Mouse (Mus musculus) embryonic facial prominence, embryonic 11.5 days (tissue): ENCODE measurements around the gene Ccnk. TPM values are rescaled to one million over a fixed set of nuclear protein-coding genes. Genes with fewer than 3 reads are reported as not detected.

Source experiments
- ATAC-seq: fragments of 200-750 bp; cut with Nextera tagmentation; replicated peaks from 2 replicates; pipeline ENCODE4 v1.8.0; 2017; ENCODE audit warnings: low read depth; ENCODE audit not compliant: insufficient number of reproducible peaks, low FRiP score, low TSS enrichment
- DNase-seq: peaks from one replicate; pipeline ENCODE4 v3.0.0-alpha.2; 2015; ENCODE audit warnings: low spot score
- H3K27ac ChIP-seq: fragments of 300-500 bp; sonication (generic); replicated peaks from 2 replicates; pipeline ENCODE4 v1.5.1; 2014; ENCODE audit warnings: mild to moderate bottlenecking, low read depth, low read length, control low read depth
- H3K27me3 ChIP-seq: fragments of 300-500 bp; sonication (generic); 2 replicates; pipeline ENCODE4 v1.6.1; 2014; ENCODE audit warnings: mild to moderate bottlenecking, low read length, moderate library complexity, mixed read lengths; ENCODE audit not compliant: control insufficient read depth, insufficient read depth
- H3K36me3 ChIP-seq: fragments of 300-500 bp; sonication (generic); replicated peaks from 2 replicates; pipeline ENCODE4 v1.6.1; 2014; ENCODE audit warnings: low read depth, mild to moderate bottlenecking, low read length, moderate library complexity, mixed read lengths; ENCODE audit not compliant: control insufficient read depth, insufficient read depth
- H3K4me1 ChIP-seq: fragments of 300-500 bp; sonication (generic); 2 replicates; pipeline ENCODE4 v1.6.1; 2014; ENCODE audit warnings: low read length, mixed read lengths; ENCODE audit not compliant: control insufficient read depth, insufficient read depth
- H3K4me2 ChIP-seq: fragments of 300-500 bp; sonication (generic); 2 replicates; pipeline ENCODE4 v1.6.1; 2014; ENCODE audit warnings: low read depth, mild to moderate bottlenecking, control low read depth, low read length, moderate library complexity
- H3K4me3 ChIP-seq: fragments of 300-500 bp; sonication (generic); 2 replicates; pipeline ENCODE4 v1.5.1; 2014; ENCODE audit warnings: low read depth, low read length, control low read depth
- H3K9ac ChIP-seq: fragments of 300-500 bp; sonication (generic); replicated peaks from 2 replicates; pipeline ENCODE4 v1.6.1; 2014; ENCODE audit warnings: mild to moderate bottlenecking, control low read depth, low read length
- H3K9me3 ChIP-seq: fragments of 300-500 bp; sonication (generic); replicated peaks from 2 replicates; pipeline ENCODE4 v1.6.1; 2016; ENCODE audit warnings: mild to moderate bottlenecking, low read length, inconsistent platforms, mixed read lengths; ENCODE audit not compliant: control insufficient read depth
- WGBS: fragments of 180-500 bp; shearing (Covaris S2); extraction: QIAGEN DNeasy Blood & Tissue Kit; methylation state at CpG from one replicate; pipeline ENCODE4 v1.1.7; 2014; 5-methylcytosine and 5-hydroxymethylcytosine counted together
- polyA plus RNA-seq: library from polyadenylated mRNA; unstranded; fragments of >200 nt; fragmentation: Nextera tagmentation; extraction: Ambion mirVana; gene quantifications from 2 replicates; pipeline ENCODE4 v1.2.1, GENCODE M21; 2014

Ccnk gene
- polyA plus RNA-seq, 1 experiment from 2014 or later, result 8.3 TPM

GRCm38 (mm10) chr12:108198447-108198846 is 19.1 kb downstream of the Ccnk start:
- no peaks in the 10 kb centered on the region for H3K27me3 ChIP-seq
- H3K9ac ChIP-seq, result no peak overlapping the region
- ATAC-seq (no peak), DNase-seq (no peak)
- H3K27ac ChIP-seq, result no peak overlapping the region
- peaks cover 23% of the 10 kb centered on the region for H3K36me3 ChIP-seq
- H3K4me3 ChIP-seq, result no peak overlapping the region
- 81% methylated on average over 4 of the region's 4 CpGs for WGBS
- no peaks in the 10 kb centered on the region for H3K9me3 ChIP-seq
- no peaks in the 10 kb centered on the region for H3K4me1 ChIP-seq
- no peak overlapping the region for H3K4me2 ChIP-seq

GRCm38 (mm10) chr12:108200094-108200493 is 20.7 kb downstream of the Ccnk start:
- Histone ChIP-seq H3K4me2 (no peak overlapping the region), H3K36me3 (peaks cover 26% of the 10 kb centered on the region), H3K9me3 (no peaks in the 10 kb centered on the region), H3K9ac (no peak overlapping the region), H3K4me1 (no peaks in the 10 kb centered on the region), H3K4me3 (no peak overlapping the region), H3K27me3 (no peaks in the 10 kb centered on the region), H3K27ac (no peak overlapping the region)
- ATAC-seq (no peak), DNase-seq (no peak)
- 82% methylated on average over 1 of the region's 1 CpGs for WGBS

GRCm38 (mm10) chr12:108203895-108204294 is 24.5 kb downstream of the Ccnk start:
- Histone ChIP-seq H3K36me3 (peaks cover 13% of the 10 kb centered on the region), H3K27ac (no peak overlapping the region)
- no peak for ATAC-seq

GRCm38 (mm10) chr12:108204978-108205377 is 25.6 kb downstream of the Ccnk start:
- DNase-seq (no peak), ATAC-seq (no peak)
- H3K27ac ChIP-seq, result no peak overlapping the region
- no peak overlapping the region for H3K4me2 ChIP-seq
- H3K9ac ChIP-seq, result no peak overlapping the region
- WGBS, result 80% methylated on average over 12 of the region's 12 CpGs
- H3K9me3 ChIP-seq, result no peaks in the 10 kb centered on the region
- H3K36me3 ChIP-seq, result peaks cover 10% of the 10 kb centered on the region
- H3K4me3 ChIP-seq, result no peak overlapping the region
- no peaks in the 10 kb centered on the region for H3K4me1 ChIP-seq
- H3K27me3 ChIP-seq, result no peaks in the 10 kb centered on the region

More at GRCm38 (mm10) chr12:108203895-108204294, 24.5 kb downstream of the Ccnk start:
- 56% methylated on average over 8 of the region's 8 CpGs for WGBS
- Histone ChIP-seq H3K4me1 (no peaks in the 10 kb centered on the region), H3K9me3 (no peaks in the 10 kb centered on the region), H3K4me2 (no peak overlapping the region), H3K9ac (no peak overlapping the region), H3K4me3 (no peak overlapping the region), H3K27me3 (no peaks in the 10 kb centered on the region)
- no peak for DNase-seq

GRCm38 (mm10) chr12:108206641-108207040 is 27.3 kb downstream of the Ccnk start:
- Histone ChIP-seq H3K9me3 (no peaks in the 10 kb centered on the region), H3K4me1 (no peaks in the 10 kb centered on the region), H3K27ac (no peak overlapping the region), H3K4me2 (no peak overlapping the region), H3K27me3 (no peaks in the 10 kb centered on the region), H3K4me3 (no peak overlapping the region), H3K9ac (no peak overlapping the region), H3K36me3 (peaks cover 9% of the 10 kb centered on the region)
- ATAC-seq (peak; percentile 50; the same call in 1 of the 2 replicates), DNase-seq (peak; percentile 81)
- WGBS, result 12% methylated on average over 5 of the region's 5 CpGs

GRCm38 (mm10) chr12:108208216-108208615 is 28.8 kb downstream of the Ccnk start:
- 86% methylated on average over 9 of the region's 9 CpGs for WGBS
- no peak overlapping the region for H3K9ac ChIP-seq
- H3K36me3 ChIP-seq, result peaks cover 6% of the 10 kb centered on the region
- H3K27me3 ChIP-seq, result no peaks in the 10 kb centered on the region
- H3K4me3 ChIP-seq, result no peak overlapping the region
- DNase-seq, result no peak
- no peak for ATAC-seq
- no peaks in the 10 kb centered on the region for H3K4me1 ChIP-seq
- H3K4me2 ChIP-seq, result no peak overlapping the region
- H3K9me3 ChIP-seq, result no peaks in the 10 kb centered on the region
- H3K27ac ChIP-seq, result no peak overlapping the region

- no peak overlapping the region for H3K9ac ChIP-seq
- H3K36me3 ChIP-seq, result peaks cover 6% of the 10 kb centered on the region
- no peaks in the 10 kb centered on the region; the same call in 1 of the 2 replicates for H3K4me1 ChIP-seq
- DNase-seq, result peak; percentile 78
- H3K4me2 ChIP-seq, result no peak overlapping the region
- 0 out of 2 replicates have a peak, but pooled peaks have one; percentile 3 for ATAC-seq
- no peaks in the 10 kb centered on the region for H3K9me3 ChIP-seq
- no peaks in the 10 kb centered on the region for H3K27me3 ChIP-seq
- no peak overlapping the region for H3K27ac ChIP-seq
- H3K4me3 ChIP-seq, result no peak overlapping the region
- 33% methylated on average over 13 of the region's 13 CpGs for WGBS
Measured at GRCm38 (mm10) chr12:108208726-108209438, 29.5 kb downstream of the Ccnk start.

- H3K9me3 ChIP-seq, result no peaks in the 10 kb centered on the region
- ATAC-seq, result no peak
Measured at GRCm38 (mm10) chr12:108210623-108211022, 31.2 kb downstream of the Ccnk start.

More at GRCm38 (mm10) chr12:108210623-108211022, 31.2 kb downstream of the Ccnk start:
- 91% methylated on average over 15 of the region's 15 CpGs for WGBS
- DNase-seq, result no peak
- peaks cover 6% of the 10 kb centered on the region for H3K4me1 ChIP-seq
- no peak overlapping the region for H3K9ac ChIP-seq
- no peak overlapping the region for H3K4me3 ChIP-seq
- H3K27me3 ChIP-seq, result no peaks in the 10 kb centered on the region
- no peak overlapping the region for H3K27ac ChIP-seq
- no peaks in the 10 kb centered on the region; the same call in 1 of the 2 replicates for H3K36me3 ChIP-seq
- no peak overlapping the region for H3K4me2 ChIP-seq
